Mouse (Mus musculus): ENCODE measurements around the gene Pemt. TPM values are rescaled to one million over a fixed set of nuclear protein-coding genes. Genes with fewer than 3 reads are reported as not detected.

The Pemt gene
- polyA plus RNA-seq (2016; fragmentation: Nextera tagmentation; extraction: Ambion mirVana), result 8.6 and 10.8 TPM in 2 replicates

DNA sequence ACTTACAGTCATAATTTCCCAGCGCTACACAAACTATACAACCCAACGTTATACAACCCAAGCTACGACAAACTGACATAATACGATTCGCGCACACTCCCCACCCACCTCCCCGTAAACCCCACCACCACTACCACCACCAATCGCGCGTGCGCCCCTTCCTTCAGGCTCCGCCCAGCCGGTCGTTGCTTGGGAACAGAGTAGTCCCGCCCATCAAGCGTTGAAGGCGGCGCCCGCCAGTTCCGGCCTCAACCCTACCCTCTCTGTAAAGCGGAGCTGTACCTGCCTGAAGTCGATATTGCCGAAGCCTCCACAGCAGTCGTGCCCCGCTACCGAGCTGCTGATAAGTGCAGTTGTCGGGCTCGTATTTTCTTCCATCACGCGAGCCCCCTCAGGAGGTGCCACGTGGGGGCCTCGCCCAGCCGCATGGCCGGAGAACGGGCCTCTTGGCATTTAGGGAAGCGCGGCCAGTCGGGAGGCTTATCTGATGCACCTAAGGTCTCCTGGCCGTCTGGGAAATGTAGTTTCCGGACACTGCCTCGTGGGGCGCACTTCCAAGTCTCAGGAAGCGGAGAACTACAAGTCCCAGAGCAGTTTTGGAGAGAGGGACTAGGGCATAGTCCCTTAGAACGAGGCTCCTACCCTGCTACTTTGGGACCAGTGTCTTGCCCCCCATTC is at the start of gene Pemt:
Gene Pemt, minus strand, starts transcription at position 432 of the 678 bp plus-strand sequence.
- peak; percentile 96 for DNase-seq (ENCODE audit: low spot score)
- no peaks in the 10 kb centered on the region for H3K36me3 ChIP-seq
- H3K27ac ChIP-seq (replicated peaks), result peak within 1 kb of the TSS; percentile 93
- peak within 1 kb of the TSS; percentile 67 for H3K4me3 ChIP-seq
- no peaks in the 10 kb centered on the region for H3K9me3 ChIP-seq (replicated peaks)
- peaks cover 14% of the 10 kb centered on the region for H3K4me1 ChIP-seq
- under 1% methylated on average over 44 of the region's 44 CpGs for WGBS
- no peaks in the 10 kb centered on the region for H3K27me3 ChIP-seq (ENCODE audit: low read depth, poor library complexity, severe bottlenecking)

DNA sequence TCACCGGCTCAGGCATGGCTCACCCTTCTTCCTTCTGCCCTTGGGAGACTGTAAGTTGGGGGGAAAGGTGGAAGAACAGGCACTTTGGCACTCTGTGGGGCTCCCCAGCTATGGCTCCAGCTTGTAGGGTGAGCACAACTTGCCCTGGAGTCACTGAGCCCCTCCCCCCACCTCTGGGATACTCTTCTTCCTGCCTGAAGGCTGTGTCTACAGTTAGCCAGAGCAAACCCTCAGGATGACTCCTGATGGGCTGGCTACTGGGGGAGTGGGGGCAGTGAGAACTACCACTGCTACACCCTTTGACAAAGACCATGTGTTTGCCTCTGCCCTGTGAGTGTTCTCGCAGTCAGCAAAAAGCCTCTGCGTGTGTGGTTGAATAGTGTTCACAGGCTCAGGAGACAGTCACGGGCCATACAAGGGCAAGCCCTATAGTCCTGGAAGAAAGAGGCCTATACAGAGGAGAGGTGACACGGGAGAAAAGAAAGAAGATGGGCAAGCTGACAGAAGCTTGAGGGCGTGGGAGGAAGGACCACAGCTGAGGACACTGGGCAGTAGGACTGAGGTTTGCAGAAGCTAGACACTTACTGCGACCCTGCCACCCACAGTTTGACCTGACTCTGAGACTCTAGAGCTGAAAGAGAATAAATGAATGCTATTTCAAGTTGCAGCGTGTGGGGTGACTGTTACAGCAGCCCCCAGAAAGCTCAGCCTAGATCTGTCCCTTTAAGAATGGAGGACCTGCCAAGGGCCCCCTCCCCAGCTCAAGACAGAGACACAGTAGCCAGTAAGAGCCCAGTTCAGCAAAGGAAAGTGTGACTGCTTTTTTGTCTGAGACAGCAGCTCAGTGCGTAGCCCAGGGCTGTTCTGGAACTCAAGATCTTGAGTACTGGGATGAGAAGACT is 48.9 kb upstream of the Pemt start:
- 0 out of 2 replicates have a peak, but pooled peaks cover 14% of the 10 kb centered on the region for H3K27me3 ChIP-seq (ENCODE audit: low read depth, poor library complexity, severe bottlenecking)
- H3K9me3 ChIP-seq (replicated peaks), result no peaks in the 10 kb centered on the region
- no peak for DNase-seq (ENCODE audit: low spot score)
- H3K4me1 ChIP-seq, result peaks cover 42% of the 10 kb centered on the region
- 0 out of 2 replicates have a peak overlapping the region, but pooled peaks have one; percentile 3 for H3K4me3 ChIP-seq
- H3K36me3 ChIP-seq, result no peaks in the 10 kb centered on the region
- 55% methylated on average over 9 of the region's 9 CpGs for WGBS
- peak overlapping the region; percentile 74 for H3K27ac ChIP-seq (replicated peaks)

DNA sequence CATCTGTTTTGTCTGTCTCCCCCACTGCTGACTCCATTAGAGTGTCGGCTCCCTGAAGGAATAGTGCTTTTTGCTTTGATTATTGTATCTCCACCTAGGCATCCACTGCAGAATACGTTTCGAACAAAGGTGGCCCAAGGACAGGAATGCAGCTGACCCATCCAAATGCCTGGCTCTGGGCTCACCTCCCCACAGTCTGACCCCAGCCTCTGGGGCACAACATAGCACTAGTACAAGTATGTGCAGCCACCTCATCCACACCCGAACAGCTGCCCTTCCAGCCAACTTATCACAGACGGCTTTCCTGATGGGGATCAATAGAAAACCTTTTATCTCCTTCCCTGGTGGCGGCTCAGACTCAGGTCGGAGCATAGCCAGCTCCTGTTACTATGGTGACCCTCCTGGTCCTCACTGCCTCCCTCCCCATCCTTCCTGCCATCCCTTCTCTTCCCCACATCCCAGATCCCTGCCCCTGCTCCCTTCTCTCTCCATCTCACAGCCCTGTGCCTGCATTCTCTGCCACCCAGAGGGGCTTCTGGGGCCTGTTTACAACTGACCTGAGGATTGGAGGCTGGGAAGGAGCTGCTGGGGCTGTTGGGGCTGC is 47.8 kb upstream of the Pemt start:
- Histone ChIP-seq H3K36me3 (no peaks in the 10 kb centered on the region), H3K4me1 (peaks cover 42% of the 10 kb centered on the region), H3K27me3 (ENCODE audit: low read depth, poor library complexity, severe bottlenecking) (0 out of 2 replicates have a peak, but pooled peaks cover 14% of the 10 kb centered on the region), H3K9me3 (replicated peaks) (no peaks in the 10 kb centered on the region), H3K27ac (replicated peaks) (peak overlapping the region; percentile 74), H3K4me3 (0 out of 2 replicates have a peak overlapping the region, but pooled peaks have one; percentile 3)
- no peak for DNase-seq (ENCODE audit: low spot score)
- WGBS, result 36% methylated on average over 7 of the region's 7 CpGs

DNA sequence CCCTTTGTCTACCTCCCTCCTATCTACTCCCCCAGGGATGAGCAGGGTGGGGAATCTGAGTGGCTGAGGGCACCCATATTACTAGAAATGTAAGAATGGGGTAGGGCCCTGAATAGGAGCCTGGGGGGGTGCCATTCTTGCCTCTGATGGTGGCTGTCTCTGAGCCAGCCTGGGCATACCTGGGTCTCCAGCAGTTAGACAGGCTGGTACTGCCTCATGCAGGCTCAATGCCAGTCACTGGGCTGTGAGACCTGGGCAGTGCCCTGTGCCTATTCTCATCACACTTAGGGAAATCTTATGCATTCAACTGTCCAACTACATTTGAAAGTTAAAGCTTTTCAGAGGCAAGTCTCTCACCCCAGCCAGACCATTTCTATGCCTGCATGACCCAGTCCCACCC is 46.9 kb upstream of the Pemt start:
- Histone ChIP-seq H3K36me3 (no peaks in the 10 kb centered on the region), H3K27me3 (ENCODE audit: low read depth, poor library complexity, severe bottlenecking) (0 out of 2 replicates have a peak, but pooled peaks cover 14% of the 10 kb centered on the region), H3K4me3 (no peak overlapping the region), H3K4me1 (peaks cover 48% of the 10 kb centered on the region), H3K9me3 (replicated peaks) (no peaks in the 10 kb centered on the region), H3K27ac (replicated peaks) (peak overlapping the region; percentile 74)
- no peak for DNase-seq (ENCODE audit: low spot score)

- Histone ChIP-seq H3K27me3 (ENCODE audit: low read depth, poor library complexity, severe bottlenecking) (0 out of 2 replicates have a peak, but pooled peaks cover 14% of the 10 kb centered on the region), H3K27ac (replicated peaks) (no peak overlapping the region), H3K9me3 (replicated peaks) (no peaks in the 10 kb centered on the region), H3K4me1 (peaks cover 48% of the 10 kb centered on the region), H3K36me3 (no peaks in the 10 kb centered on the region), H3K4me3 (no peak overlapping the region)
- no peak for DNase-seq (ENCODE audit: low spot score)
- WGBS, result 85% methylated on average over 7 of the region's 7 CpGs
These were observed 45.1 kb upstream of the Pemt start for GRCm38 (mm10) chr11:60091422-60091761.

DNA sequence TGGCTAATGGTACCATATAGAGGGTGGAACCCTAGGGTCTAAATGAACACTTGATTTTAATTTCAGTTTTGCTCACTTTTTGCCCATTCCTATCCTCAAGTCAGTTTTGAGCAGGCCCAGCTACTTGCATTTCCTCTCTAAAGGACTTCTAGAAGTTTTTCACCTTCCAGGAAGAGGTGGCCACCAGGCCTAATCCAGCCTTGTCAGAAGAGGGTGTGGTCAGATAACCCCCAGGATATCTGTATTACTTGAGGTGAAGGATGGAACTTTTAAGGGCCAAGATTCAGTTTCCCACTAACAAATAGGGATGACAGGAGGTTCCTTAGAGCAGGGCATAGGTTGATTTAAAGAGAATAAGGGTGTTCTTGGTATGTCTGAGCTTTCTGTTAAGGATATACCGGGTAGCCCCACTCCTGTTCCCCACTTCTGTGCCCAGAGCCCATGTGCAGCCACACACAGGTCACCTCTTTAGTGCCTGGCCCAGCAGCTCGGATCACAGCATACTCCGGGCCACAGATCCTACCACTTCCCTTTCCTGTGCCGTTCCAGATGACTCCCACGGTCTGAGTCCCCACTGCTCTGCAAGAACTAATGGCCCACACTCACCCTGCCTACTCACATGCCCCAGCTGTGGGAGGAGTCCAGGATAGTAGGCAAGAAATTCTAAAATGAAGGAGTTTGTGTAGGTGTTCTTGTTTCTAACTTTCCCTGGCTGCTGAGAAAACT is 44.6 kb upstream of the Pemt start:
- DNase-seq (ENCODE audit: low spot score), result no peak
- Histone ChIP-seq H3K4me3 (no peak overlapping the region), H3K4me1 (peaks cover 46% of the 10 kb centered on the region), H3K9me3 (replicated peaks) (no peaks in the 10 kb centered on the region), H3K27me3 (ENCODE audit: low read depth, poor library complexity, severe bottlenecking) (0 out of 2 replicates have a peak, but pooled peaks cover 14% of the 10 kb centered on the region), H3K36me3 (no peaks in the 10 kb centered on the region), H3K27ac (replicated peaks) (no peak overlapping the region)
- WGBS, result 70% methylated on average over 5 of the region's 5 CpGs

DNA sequence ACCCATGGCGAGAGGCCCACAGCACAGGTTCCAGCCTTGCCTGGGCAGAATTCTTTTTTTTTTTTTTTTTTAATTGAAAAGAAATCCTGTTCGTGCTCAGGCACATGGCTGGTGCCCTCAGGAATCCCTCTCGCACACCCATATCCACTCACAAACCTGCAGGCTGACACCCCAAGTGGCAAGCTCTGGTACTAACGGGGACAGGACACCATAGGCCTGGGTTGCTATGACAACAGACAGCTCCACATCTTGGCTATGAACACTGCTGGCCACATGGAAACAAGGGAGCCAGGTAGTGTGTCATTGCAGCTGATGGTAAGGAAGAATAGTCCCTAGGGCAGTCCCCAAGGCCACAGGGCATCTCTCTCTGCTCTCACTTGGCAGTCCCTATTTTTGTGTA is 42.7 kb upstream of the Pemt start:
- DNase-seq (ENCODE audit: low spot score), result peak; percentile 48
- 52% methylated on average over 4 of the region's 4 CpGs for WGBS
- no peaks in the 10 kb centered on the region for H3K9me3 ChIP-seq (replicated peaks)

GRCm38 (mm10) chr11:60086676-60087075 is 40.4 kb upstream of the Pemt start:
- no peak for DNase-seq (ENCODE audit: low spot score)
- Histone ChIP-seq H3K9me3 (replicated peaks) (no peaks in the 10 kb centered on the region), H3K4me1 (peaks cover 8% of the 10 kb centered on the region), H3K27me3 (ENCODE audit: low read depth, poor library complexity, severe bottlenecking) (no peaks in the 10 kb centered on the region), H3K36me3 (no peaks in the 10 kb centered on the region), H3K4me3 (no peak overlapping the region), H3K27ac (replicated peaks) (no peak overlapping the region)
- WGBS, result 74% methylated on average over 1 of the region's 1 CpGs

More for the DNA sequence above, 42.7 kb upstream of the Pemt start:
- H3K4me1 ChIP-seq, result peaks cover 27% of the 10 kb centered on the region
- H3K27ac ChIP-seq (replicated peaks), result no peak overlapping the region
- H3K36me3 ChIP-seq, result no peaks in the 10 kb centered on the region
- H3K4me3 ChIP-seq, result no peak overlapping the region
- H3K27me3 ChIP-seq (ENCODE audit: low read depth, poor library complexity, severe bottlenecking), result 0 out of 2 replicates have a peak, but pooled peaks cover 6% of the 10 kb centered on the region

DNA sequence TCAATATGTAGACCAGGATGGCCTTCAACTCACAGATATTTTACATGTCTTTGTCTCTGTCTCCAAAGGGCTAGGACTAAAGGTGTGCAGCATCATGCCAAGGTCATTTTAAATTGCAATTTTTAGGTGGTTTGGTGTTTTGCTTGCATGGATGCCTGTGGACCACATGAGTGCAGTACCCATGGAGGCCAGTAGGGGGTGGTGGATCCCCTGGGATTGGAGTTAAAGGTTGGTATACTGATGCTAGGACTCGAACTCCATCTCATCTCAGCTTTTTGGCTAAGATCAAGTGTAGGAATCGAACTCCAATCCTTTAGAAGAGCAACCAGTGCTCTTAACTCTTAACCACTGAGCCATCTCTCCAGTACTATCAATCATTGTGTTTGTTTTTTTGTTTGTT is 38.3 kb upstream of the Pemt start:
- Histone ChIP-seq H3K4me1 (peaks cover 8% of the 10 kb centered on the region), H3K27ac (replicated peaks) (no peak overlapping the region), H3K27me3 (ENCODE audit: low read depth, poor library complexity, severe bottlenecking) (no peaks in the 10 kb centered on the region), H3K9me3 (replicated peaks) (no peaks in the 10 kb centered on the region), H3K36me3 (no peaks in the 10 kb centered on the region), H3K4me3 (no peak overlapping the region)
- DNase-seq (ENCODE audit: low spot score), result peak; percentile 45
- 48% methylated on average over 2 of the region's 2 CpGs for WGBS

GRCm38 (mm10) chr11:60076790-60077189 is 30.5 kb upstream of the Pemt start:
- no peaks in the 10 kb centered on the region for H3K4me1 ChIP-seq
- H3K9me3 ChIP-seq (replicated peaks), result no peaks in the 10 kb centered on the region
- H3K36me3 ChIP-seq, result no peaks in the 10 kb centered on the region
- H3K27me3 ChIP-seq (ENCODE audit: low read depth, poor library complexity, severe bottlenecking), result no peaks in the 10 kb centered on the region
- peak; percentile 56 for DNase-seq (ENCODE audit: low spot score)
- H3K4me3 ChIP-seq, result no peak overlapping the region
- no peak overlapping the region for H3K27ac ChIP-seq (replicated peaks)
- WGBS, result 8% methylated on average over 4 of the region's 4 CpGs

DNA sequence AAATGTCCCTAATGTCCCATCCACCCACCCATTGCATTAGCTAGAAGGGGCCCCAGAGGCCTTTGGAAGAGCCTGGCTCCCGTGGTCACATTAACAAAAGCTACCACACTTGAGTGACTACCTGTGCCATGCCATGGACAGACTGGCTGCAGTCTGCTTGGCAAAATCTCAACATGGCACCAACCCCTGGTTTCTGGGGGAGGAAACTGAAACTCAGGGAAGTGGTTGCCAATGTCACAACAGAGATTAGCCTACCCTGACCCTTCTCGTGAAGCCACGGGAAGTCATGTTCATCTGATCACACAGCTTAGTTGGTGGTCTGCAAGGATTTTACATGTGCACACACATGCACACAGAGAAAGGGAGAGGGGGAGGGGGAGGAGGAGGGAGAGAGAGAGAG is 29.9 kb upstream of the Pemt start:
- no peak overlapping the region for H3K4me3 ChIP-seq
- H3K36me3 ChIP-seq, result no peaks in the 10 kb centered on the region
- WGBS, result 86% methylated on average over 3 of the region's 3 CpGs
- no peak for DNase-seq (ENCODE audit: low spot score)
- H3K9me3 ChIP-seq (replicated peaks), result no peaks in the 10 kb centered on the region
- no peaks in the 10 kb centered on the region for H3K27me3 ChIP-seq (ENCODE audit: low read depth, poor library complexity, severe bottlenecking)
- H3K27ac ChIP-seq (replicated peaks), result no peak overlapping the region
- H3K4me1 ChIP-seq, result no peaks in the 10 kb centered on the region

- WGBS, result 79% methylated on average over 15 of the region's 15 CpGs
- Histone ChIP-seq H3K4me3 (no peak overlapping the region), H3K36me3 (no peaks in the 10 kb centered on the region), H3K27me3 (ENCODE audit: low read depth, poor library complexity, severe bottlenecking) (no peaks in the 10 kb centered on the region), H3K4me1 (0 out of 2 replicates have a peak, but pooled peaks cover 5% of the 10 kb centered on the region), H3K27ac (replicated peaks) (no peak overlapping the region), H3K9me3 (replicated peaks) (no peaks in the 10 kb centered on the region)
- no peak for DNase-seq (ENCODE audit: low spot score)
These were observed 27.7 kb upstream of the Pemt start for GRCm38 (mm10) chr11:60073936-60074502.
